Mouse (Mus musculus) macrophage (primary cell): ENCODE measurements around the gene Iffo2. TPM values are rescaled to one million over a fixed set of nuclear protein-coding genes. Genes with fewer than 3 reads are reported as not detected.
A peak's percentile ranks its signal among the peaks of the same experiment; 100 is the strongest.
"Not testable (repeated sequence)": the region's sequence is repeated elsewhere in the genome, so short reads cannot be mapped to it uniquely, and the experiment has no call there.

Experiments
- H3K27ac ChIP-seq: fragments of 350-480 bp; formaldehyde crosslinking; 2 replicates; pipeline ENCODE4 v1.9.0; 2021
- H3K36me3 ChIP-seq: fragments of 350-480 bp; formaldehyde crosslinking; 2 replicates; pipeline ENCODE4 v1.9.0; 2021; ENCODE audit errors: inconsistent target
- H3K4me3 ChIP-seq: fragments of 350-480 bp; formaldehyde crosslinking; 2 replicates; pipeline ENCODE4 v1.9.0; 2021; ENCODE audit errors: inconsistent target
- H3K79me2 ChIP-seq: fragments of 350-480 bp; formaldehyde crosslinking; 2 replicates; pipeline ENCODE4 v1.9.0; 2021; ENCODE audit errors: inconsistent target
- WGBS: methylation state at CpG from one replicate; pipeline ENCODE4 v1.1.7; 2026; ENCODE audit warnings: inconsistent platforms; ENCODE audit not compliant: missing documents; 5-methylcytosine and 5-hydroxymethylcytosine counted together
- polyA plus RNA-seq: library from polyadenylated mRNA; stranded (reverse); fragments of 250-400 nt; gene quantifications from 3 replicates; pipeline ENCODE4 v1.2.4, GENCODE M21; 2018; ENCODE audit warnings: inconsistent platforms
- total RNA-seq, 78 experiments: library from RNA; depleted of rRNA; stranded (reverse); fragments of 250-400 nt; gene quantifications; 1 replicate in 9 of 78; 2 replicates in 24 of 78; 3 replicates in 43 of 78; 4 replicates in 2 of 78; pipeline ENCODE4 v1.2.4; 2018; ENCODE audit warnings: inconsistent platforms in 56 of 78

Iffo2 gene
- 10 to 100 TPM in 14 of 26 experiments, 1 to 10 TPM in 12; 3.0 to 20.2 (median 10.5) TPM for total RNA-seq (2018; cell fraction: chromatin; rRNA removed)
- 10 to 100 TPM in 19 of 26 experiments, 1 to 10 TPM in 7; 4.3 to 16.6 (median 13.7) TPM for total RNA-seq (2018; cell fraction: cytosol; rRNA removed)
- total RNA-seq (2018; cell fraction: nucleus; rRNA removed), result 10 to 100 TPM in 18 of 26 experiments, 1 to 10 TPM in 8; 6.5 to 31.0 (median 14.2) TPM
- 7.6 to 14.8 TPM (median 8.4 TPM) in 3 replicates for polyA plus RNA-seq

DNA sequence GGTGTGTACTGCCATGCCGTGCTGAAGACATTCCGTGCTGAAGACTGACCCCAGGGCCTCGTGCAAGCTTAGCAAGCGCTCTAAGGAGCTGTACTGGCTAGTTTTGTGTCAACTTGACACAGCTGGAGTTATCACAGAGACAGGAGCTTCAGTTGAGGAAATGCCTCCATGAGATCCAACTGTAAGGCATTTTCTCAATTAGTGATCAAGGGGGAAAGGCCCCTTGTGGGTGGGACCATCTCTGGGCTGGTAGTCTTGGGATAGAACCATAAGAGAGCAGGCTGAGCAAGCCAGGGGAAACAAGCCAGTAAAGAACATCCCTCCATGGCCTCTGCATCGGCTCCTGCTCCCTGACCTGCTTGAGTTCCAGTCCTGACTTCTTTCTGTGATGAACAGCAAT lies at the start of gene Iffo2:
TSS of gene Iffo2 (plus strand) at position 301 of the 400 bp plus-strand sequence.
- 90% methylated on average over 5 of the region's 5 CpGs for WGBS
- H3K36me3 ChIP-seq, H3K4me3 ChIP-seq, H3K79me2 ChIP-seq, H3K27ac ChIP-seq: not testable (repeated sequence)

DNA sequence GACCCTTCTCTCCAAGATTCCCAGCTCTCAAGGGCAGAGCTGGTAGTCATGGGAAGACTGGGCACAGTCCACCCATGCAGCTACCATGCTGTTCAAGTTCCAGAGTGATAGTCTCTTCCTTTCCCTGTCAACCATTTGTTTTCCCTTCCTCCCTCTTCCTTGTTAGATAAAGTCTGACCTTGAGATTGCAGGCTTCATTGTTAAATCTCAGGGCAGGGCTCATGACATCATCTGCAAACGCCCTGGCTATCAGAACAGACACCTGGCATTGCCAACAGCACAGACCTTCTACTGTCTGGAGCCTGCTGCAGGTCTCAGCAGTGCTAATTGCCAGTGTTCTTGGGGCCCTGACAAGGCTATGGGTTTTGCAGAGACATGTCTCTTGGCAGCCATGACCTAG lies 48.9 kb upstream of the Iffo2 start:
- Histone ChIP-seq H3K4me3 (no peak overlapping the region), H3K79me2 (no peaks in the 10 kb centered on the region), H3K36me3 (peaks cover 97% of the 10 kb centered on the region), H3K27ac (no peak overlapping the region)
- 100% methylated on average over 1 of the region's 1 CpGs for WGBS

DNA sequence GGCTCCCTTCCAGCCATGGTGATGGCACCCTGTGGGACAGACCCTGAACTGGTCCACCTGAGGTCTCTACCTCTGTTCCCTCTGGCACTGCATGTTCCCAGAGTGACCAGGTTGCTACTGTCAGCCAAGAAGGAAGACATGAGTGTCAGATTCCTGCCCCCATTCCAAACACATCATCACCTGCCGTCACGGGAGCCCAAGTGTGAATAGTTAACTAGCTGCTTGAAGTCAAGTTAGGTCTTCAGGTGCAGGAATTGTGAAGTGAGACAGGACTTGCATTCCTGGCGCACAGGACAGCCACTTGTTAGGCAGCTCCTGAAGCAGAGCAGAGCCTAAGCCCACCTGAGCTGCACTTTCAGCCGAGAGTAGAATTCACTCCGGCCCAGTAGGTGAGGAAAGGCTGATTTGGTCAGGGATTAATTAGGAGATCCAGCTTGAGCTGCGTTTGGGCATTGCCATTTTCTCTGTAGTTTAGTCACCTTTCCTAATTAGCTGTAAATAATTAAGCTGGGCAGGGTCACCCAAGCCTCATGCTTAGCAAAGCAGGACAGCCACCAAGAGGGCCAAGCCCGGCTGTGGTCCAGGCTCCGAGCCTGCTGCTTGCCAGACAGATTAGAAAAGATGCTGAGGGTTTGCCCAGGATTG lies 46.8 kb upstream of the Iffo2 start:
- H3K79me2 ChIP-seq, result no peaks in the 10 kb centered on the region
- H3K27ac ChIP-seq, result no peak overlapping the region
- H3K36me3 ChIP-seq, result peaks cover 97% of the 10 kb centered on the region
- 96% methylated on average over 8 of the region's 8 CpGs for WGBS
- no peak overlapping the region for H3K4me3 ChIP-seq

DNA sequence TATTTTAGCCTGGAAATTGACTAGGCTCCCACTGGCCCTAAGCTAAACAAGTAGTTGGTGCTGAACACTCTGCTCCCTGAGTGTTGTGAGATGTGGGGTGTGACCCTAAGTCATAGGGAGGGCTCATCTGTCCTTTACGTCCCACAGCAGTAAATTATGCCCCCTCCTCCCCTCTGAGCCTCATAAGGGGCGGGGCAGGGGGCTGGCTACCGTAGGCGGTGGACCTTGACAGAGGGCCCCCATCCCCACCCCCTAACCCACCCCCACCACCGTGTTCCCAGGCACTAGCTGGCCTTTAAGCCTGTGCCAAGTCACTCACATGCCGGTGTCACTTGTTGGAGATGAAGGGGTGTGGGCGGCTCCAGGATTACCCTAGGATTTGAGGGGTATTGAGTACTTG lies 45.9 kb upstream of the Iffo2 start:
- no peak overlapping the region for H3K4me3 ChIP-seq
- no peaks in the 10 kb centered on the region for H3K79me2 ChIP-seq
- WGBS, result 92% methylated on average over 7 of the region's 7 CpGs
- H3K36me3 ChIP-seq, result peaks cover 97% of the 10 kb centered on the region
- no peak overlapping the region for H3K27ac ChIP-seq

DNA sequence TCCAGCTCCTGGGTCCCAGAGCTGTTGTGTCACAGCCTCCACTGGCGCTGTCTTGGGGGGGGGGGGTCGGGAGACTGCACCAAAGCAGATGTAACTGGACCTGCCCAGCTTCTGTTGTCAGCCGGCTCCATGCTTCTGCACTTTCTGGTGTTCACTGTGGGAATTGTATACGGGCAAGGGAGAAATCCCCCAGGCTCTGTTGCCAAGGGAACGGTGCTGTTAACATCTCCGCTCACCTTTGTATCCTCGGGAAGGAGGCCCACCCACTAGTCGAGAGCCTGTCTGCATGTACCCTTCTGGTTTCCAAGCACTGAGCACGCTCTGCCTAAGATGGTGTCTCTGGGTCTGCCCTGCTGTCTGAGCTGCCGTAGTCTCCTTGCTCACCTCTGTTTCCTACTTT lies 43.3 kb upstream of the Iffo2 start:
- WGBS, result 91% methylated on average over 10 of the region's 10 CpGs
- H3K4me3 ChIP-seq, result no peak overlapping the region
- no peaks in the 10 kb centered on the region for H3K79me2 ChIP-seq
- H3K27ac ChIP-seq, result no peak overlapping the region
- H3K36me3 ChIP-seq, result peaks cover 73% of the 10 kb centered on the region

DNA sequence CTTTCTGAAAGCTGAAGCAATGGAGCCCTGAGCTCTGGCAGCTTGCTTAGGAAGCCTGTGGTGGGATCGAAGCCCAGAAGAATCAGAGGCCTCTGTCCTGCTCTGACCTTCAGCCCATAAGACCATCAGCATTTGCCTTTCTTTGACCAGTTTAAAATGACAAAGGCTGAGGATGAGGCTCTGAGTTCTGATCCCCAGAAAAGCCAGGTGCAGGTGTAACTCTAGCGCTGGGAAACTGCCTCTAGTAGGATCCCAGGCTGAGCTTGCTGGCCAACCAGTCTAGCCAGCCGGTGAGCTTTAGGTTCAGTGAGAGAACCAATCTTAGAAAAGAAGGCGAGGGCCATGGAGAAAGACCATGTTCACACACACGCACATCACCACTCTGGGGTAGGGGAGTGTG lies 42.0 kb upstream of the Iffo2 start:
- WGBS, result 94% methylated on average over 5 of the region's 5 CpGs
- H3K4me3 ChIP-seq, result no peak overlapping the region
- H3K27ac ChIP-seq, result no peak overlapping the region
- peaks cover 61% of the 10 kb centered on the region for H3K36me3 ChIP-seq
- no peaks in the 10 kb centered on the region for H3K79me2 ChIP-seq

DNA sequence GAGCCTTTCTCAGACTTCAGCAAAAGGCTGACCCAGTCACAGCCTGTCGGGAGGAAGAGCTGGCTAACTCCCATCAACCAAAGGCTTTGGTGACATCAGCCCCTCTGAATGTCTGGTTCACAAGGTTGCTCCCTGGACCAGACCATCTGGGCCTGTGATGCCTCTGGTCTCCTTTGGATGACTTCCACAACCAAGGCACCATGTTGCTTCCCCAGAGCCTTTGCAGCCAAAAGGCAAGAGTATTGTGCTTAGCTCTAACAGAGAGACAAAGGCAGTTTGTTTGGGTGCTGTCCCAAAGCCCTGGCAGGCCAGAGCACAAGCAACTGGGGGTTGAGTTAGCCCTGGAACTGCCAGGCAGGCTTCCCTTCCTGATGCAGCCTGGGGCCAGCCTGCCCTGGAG lies 40.4 kb upstream of the Iffo2 start:
- 100% methylated on average over 1 of the region's 1 CpGs for WGBS
- H3K79me2 ChIP-seq, result no peaks in the 10 kb centered on the region
- H3K4me3 ChIP-seq, result no peak overlapping the region
- H3K27ac ChIP-seq, result no peak overlapping the region
- H3K36me3 ChIP-seq, result peaks cover 45% of the 10 kb centered on the region; the same call in 1 of the 2 replicates

DNA sequence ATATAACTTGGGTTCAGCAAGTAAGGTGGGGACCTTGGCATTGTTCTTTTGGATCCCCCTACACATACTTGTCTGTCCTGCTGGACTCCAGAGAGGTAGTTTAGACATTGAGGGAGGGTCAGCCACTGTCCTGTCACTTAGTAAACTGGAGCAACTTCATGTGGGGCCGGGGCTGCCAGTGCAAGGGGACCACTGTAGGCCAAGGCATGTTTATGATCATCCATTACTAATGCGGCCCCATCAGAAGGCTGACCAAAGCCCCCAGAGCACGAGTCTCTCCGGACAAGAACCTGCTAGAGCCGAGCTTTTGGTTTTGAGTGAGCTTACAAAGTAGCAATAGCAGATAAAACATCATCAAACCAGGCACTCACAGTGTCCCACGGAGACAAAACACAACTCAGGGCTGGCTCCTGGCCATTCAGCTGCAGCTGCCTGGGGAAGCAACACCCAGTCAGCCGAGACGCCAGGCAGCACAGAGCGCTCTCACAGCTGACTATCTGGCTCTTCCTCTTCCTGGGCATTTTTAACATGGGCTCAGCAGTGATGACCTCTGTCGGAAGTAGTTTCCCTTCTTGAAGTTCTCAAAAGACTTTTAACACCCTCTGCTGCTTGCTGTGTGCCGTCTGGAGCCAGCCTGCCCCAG lies 39.8 kb upstream of the Iffo2 start:
- Histone ChIP-seq H3K27ac (0 out of 2 replicates have a peak overlapping the region, but pooled peaks have one; percentile 17), H3K4me3 (no peak overlapping the region), H3K36me3 (peaks cover 39% of the 10 kb centered on the region; the same call in 1 of the 2 replicates), H3K79me2 (no peaks in the 10 kb centered on the region)
- 74% methylated on average over 11 of the region's 11 CpGs for WGBS

DNA sequence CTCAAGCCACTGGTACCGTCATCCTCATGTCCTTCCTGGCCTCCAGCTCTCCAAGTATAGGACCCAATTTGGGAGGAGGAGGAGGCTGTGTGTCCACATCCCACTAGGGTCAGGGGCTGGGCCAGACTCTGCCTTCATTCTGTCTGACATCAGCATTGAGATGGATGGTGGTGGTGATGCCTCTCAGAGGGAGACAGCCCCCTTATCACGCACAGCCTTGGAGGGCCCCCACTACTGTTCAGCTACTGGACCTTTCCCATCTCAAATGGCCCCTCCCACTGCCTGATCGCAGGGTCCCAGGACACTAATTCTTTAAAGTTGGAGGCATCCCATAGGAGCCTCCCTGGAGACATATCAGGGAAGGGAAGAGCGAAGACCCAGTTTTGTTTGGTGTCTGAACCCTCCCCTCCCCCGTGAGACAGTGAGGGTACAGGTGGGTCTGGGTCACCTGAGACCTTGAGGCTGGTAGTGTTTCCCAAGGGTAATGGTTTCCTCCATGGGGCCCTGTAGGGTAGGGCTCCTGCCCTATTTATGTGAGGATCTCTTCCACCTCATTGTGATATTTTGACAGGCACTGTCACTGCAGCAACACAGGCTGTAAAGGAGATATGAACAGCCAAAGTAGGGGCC lies 38.7 kb upstream of the Iffo2 start:
- no peaks in the 10 kb centered on the region for H3K79me2 ChIP-seq
- H3K36me3 ChIP-seq, result peaks cover 29% of the 10 kb centered on the region; the same call in 1 of the 2 replicates
- 0 out of 2 replicates have a peak overlapping the region, but pooled peaks have one; percentile 78 for H3K27ac ChIP-seq
- WGBS, result 93% methylated on average over 5 of the region's 5 CpGs
- no peak overlapping the region for H3K4me3 ChIP-seq

DNA sequence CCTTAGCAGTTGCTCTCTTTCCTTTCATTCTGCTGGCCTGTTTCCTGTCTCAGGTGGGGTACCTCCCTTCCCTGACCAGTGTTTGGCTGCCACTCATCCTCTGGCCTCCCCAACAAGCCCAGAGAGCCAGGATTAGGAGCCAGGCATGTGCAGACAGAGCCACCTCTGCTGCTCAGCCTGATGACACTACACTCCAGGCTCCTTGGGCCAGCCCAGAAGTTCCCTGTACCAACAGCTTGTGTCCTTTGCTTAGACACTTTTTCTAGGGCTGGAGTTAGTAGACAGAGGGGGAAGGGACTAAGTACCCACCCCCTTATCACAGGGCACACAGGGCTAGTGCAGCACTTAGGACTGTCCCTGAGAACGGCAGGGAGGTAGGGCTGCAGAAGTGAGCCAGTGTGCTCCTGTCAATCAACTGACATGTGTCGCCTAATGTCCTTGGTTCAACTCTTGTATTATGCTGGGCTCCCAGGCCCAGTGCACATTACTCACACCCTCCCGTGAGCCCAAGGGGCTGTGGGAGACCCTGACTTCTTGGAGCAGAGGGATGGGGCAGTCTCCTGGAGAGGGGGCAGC lies 38.0 kb upstream of the Iffo2 start:
- H3K27ac ChIP-seq, result peak overlapping the region; percentile 78; the same call in 1 of the 2 replicates
- WGBS, result 63% methylated on average over 3 of the region's 3 CpGs
- peaks cover 22% of the 10 kb centered on the region; the same call in 1 of the 2 replicates for H3K36me3 ChIP-seq
- no peak overlapping the region for H3K4me3 ChIP-seq
- no peaks in the 10 kb centered on the region for H3K79me2 ChIP-seq

DNA sequence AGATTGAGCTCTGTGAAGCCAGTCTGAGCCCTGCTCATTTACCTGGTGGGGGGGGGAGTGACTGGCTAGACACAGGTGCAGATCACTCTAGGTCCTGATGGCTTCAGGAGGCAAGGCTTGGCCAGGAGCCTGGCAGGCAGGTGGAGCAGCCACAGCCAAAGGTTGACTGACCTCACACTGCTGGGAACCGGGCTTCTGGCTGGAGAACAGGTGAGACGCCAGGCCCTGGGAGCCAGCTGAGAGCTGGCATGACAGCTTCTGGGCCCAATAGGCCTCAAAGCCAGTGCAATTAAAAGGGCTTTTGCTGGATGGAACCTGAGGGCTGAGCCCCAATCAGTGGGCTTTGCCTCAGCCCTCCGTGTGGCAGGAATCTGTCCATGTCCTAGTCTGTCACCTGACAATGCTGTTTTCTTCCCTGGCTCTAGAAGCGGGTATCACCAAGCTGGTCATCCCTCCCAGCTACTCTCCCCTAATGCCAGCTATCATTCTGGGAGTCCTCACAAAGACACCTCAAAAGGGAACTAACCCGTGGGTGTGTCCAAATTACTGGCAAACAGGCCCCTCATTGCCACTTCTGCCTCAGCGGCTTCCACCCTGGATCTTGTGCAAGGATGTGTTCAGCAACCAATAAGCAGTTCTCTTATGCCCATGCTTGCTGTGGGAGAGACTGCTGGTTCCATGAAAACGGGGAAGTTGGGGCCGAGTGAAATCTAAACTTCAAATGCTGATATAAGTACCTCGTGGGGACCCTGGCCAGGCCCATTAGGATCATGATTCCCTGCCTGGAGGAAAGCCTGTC lies 36.9 kb upstream of the Iffo2 start:
- H3K4me3 ChIP-seq, result no peak overlapping the region
- peak overlapping the region; percentile 78 for H3K27ac ChIP-seq
- no peaks in the 10 kb centered on the region for H3K79me2 ChIP-seq
- H3K36me3 ChIP-seq, result peaks cover 12% of the 10 kb centered on the region; the same call in 1 of the 2 replicates
- WGBS, result 18% methylated on average over 9 of the region's 9 CpGs

DNA sequence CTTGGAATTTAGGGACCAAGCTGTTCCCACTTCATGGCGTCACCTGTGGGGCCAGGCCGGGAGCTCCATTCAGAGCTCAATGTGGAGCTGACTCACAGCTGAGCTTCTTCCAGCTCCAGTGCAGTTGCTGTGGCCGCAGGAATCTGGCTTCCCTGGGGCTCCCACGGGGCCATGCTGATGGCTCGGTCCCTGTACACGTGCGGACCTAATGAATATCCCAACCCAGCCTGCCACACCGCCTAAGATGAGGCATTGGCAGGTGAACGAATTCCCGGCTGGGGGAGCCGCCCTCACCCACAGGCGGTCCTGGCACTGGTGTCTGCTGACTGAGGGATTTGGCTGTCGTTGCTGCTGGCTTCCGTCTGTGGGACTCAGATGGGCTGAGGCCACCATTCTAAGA lies 29.5 kb upstream of the Iffo2 start:
- Histone ChIP-seq H3K27ac (no peak overlapping the region), H3K36me3 (no peaks in the 10 kb centered on the region), H3K4me3 (no peak overlapping the region), H3K79me2 (no peaks in the 10 kb centered on the region)
- WGBS, result 91% methylated on average over 14 of the region's 14 CpGs

DNA sequence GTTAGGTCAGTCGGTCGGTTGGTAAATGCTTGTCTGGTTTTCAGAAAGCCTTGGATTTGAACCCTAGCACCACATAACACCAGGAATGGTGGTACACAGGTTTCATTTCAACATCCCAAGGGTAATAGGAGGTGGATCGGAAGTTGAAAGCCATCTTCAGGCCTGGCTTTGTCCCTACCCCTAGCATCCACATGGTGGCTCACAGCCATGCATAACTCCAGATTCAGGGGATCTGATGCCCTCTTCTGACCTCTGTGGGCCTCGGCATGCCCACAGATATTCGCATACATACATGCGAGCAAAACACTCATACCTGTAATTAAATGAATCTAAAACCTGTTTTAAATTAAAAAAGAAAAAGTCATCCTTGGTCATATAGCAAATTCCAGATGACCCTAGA lies 28.6 kb upstream of the Iffo2 start:
- Histone ChIP-seq H3K36me3 (no peaks in the 10 kb centered on the region), H3K79me2 (no peaks in the 10 kb centered on the region), H3K4me3 (no peak overlapping the region), H3K27ac (no peak overlapping the region)
- 85% methylated on average over 6 of the region's 6 CpGs for WGBS

DNA sequence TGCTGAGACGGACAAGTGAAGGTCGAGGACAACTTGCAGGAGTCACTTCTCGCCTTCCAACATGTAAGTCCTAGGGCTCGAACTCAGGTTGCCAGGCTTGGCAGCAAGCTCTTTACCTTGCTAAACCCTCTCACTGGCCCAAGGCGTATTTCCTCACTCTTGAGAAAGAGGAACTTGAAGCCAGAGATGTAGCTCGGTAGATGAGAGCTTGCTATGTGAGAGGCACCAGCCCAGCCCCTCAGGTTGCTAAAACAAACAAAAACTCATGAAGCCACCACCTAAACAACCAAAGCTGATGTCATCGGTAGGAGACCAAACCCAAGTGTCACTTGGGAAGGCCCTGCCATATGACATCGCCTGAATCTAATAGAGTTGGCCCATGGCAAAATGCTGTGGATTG lies 26.4 kb upstream of the Iffo2 start:
- WGBS, result 68% methylated on average over 8 of the region's 8 CpGs

More for the DNA sequence above, 26.4 kb upstream of the Iffo2 start:
- no peak overlapping the region for H3K27ac ChIP-seq
- no peaks in the 10 kb centered on the region for H3K79me2 ChIP-seq
- no peaks in the 10 kb centered on the region for H3K36me3 ChIP-seq
- H3K4me3 ChIP-seq, result no peak overlapping the region
